Mouse (Mus musculus) Muller cell, postnatal 12 days (primary cell): ENCODE data around the gene Rtn4r.

Source experiments
- DNase-seq: peaks from one replicate; pipeline ENCODE4 v3.0.0-alpha.2; 2015; ENCODE audit errors: inconsistent ontology term

Rtn4r gene

DNA sequence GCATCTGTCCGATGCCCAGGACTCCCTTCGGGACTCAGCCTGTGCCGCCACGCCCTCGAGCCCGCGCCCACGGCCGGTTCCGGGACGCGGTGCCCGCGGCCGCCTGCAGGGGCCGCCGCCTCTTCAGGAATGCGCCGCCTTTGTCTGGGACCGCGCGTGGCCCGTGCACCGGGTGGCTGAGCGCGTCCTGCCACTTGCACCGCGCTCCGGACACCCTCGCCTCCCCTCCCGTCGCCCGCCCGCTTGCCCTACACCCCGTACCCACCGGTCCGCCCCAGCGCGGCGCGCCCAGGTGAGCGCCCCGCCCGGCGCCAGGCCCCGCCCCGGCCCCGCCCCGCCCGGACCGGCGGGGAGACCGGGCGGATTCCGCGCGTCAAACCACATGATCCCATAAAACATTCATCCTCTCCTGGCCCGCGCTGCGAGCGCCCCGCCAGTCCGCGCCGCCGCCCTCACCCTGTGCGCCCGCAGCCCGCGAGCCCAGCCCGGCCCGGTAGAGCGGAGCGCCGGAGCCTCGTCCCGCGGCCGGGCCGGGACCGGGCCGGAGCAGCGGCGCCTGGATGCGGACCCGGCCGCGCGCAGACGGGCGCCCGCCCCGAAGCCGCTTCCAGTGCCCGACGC lies at the start of gene Rtn4r:
Rtn4r (plus strand) TSS at position 402 of the 621 bp plus-strand sequence.
- peak; percentile 77 for DNase-seq

DNA sequence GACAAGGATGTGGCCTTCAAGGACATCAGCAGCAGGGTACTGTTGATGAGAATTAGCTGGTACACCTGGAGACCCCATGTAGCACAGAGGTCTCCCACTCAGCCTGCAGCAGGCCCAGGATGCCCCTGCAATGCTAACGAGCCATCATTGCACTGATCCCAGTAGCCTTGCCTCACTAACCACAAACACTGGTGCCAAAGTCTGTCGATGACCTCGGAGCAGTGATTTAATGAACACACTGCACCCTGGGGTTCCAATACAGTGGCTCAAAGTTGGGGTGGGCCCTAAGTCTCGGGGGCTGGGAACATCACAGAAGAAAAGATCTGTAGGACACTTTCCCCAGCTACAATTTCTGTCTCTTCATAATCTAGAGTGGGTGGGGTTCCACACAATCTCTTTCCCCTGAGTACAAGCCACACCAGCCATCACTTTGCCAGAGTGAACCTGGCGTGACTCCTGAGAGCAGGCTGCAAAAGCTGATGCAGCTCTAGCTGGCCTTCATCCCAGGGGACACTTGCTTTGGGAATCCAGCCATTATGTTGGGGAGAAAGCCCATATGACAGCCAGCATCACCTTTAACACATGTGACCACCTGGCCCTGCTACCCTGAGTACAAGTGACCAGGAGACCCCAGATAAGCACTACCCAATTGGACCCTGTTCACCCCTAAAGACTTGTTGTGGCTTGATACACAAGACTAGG lies 49.0 kb upstream of the Rtn4r start:
- DNase-seq = peak; percentile 30

DNA sequence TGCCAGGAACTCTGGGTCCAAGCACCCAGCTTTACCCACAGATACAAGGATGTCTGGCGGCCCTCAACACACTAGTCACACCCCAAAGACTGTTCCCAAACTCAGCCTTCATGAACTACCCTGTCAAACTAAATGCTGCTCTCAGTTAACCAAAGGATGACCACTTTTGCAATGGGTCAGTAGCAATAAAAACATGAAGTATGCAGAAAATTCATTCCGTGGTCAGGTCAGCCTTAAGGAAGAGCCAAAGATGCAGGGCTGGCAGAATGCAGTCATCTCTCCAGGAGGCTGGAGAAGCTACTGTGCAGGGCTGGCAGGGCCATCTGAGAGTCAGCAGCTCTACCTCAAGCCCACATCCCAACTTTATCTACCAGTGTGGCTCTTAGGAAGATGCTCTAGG lies 48.1 kb upstream of the Rtn4r start:
- DNase-seq = peak; percentile 85

DNA sequence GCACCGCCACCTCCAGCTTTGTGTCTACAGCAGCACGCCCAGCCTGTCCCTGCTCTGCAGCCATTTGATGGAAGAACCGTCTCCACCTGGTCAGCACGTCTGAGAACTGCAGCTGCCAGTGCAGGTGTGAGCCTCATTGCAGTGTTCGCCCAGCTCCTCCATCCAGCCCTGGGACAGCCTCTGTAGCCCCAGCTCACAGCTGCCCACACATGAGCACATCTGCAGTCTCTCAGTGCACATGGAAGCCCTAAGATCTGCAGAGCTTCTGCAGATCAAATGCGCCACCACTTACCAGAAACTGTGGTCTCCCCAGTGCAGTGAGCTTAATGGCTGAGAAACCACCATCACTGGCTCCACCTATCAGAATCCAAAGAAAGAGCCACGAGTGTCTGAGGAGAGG lies 47.3 kb upstream of the Rtn4r start:
- no peak for DNase-seq

DNA sequence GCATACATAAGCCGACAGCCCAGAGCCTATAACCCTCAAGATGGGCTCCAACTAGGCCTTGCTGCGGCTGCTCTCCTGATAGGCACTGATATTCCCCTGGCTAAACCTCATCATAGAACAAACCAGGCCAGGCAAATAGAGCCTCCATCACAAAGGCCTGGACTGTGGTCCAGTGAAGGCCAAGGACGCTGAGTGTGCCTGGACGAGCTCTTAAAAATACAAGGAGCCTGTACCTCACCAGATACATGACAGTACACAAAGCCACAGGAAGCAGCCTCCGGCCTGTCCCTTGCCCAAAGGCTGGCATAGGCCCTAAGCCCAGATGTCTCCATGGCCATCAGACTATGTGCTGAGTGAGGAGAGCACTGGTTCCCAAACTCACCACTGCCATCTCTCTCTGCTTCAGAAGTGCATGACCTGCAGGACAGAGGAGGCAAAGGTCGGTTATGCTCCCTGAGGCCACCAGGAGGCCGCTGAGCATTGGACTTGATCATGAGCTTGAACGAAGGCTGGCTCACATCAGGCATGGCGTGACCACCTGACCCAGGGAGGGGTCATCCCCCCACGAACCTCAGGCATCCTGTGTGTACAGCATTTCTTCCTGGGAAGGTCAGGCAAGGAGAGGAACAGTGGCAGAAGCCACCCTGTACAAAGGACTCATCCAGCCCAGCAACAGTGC lies 46.2 kb upstream of the Rtn4r start:
- no peak for DNase-seq

DNA sequence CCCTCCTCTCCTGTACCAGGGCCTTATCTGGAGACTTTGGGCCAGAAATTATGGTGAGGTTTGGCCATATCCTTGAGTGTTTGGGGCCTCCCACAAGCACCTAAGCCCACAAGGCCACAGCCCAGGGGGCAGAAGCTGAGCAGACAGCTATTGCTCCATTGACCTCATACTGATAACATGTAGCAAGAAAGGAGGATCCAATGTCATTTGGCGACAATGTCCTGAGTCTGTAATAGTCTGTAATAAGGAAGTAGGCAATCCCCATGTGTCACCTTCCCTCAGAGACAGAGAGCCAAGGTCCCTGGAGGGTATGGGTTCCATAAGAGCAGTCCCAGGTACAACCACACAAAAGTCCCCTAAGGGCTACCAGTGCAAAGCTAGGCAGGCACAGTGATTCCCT lies 45.2 kb upstream of the Rtn4r start:
- DNase-seq = no peak

DNA sequence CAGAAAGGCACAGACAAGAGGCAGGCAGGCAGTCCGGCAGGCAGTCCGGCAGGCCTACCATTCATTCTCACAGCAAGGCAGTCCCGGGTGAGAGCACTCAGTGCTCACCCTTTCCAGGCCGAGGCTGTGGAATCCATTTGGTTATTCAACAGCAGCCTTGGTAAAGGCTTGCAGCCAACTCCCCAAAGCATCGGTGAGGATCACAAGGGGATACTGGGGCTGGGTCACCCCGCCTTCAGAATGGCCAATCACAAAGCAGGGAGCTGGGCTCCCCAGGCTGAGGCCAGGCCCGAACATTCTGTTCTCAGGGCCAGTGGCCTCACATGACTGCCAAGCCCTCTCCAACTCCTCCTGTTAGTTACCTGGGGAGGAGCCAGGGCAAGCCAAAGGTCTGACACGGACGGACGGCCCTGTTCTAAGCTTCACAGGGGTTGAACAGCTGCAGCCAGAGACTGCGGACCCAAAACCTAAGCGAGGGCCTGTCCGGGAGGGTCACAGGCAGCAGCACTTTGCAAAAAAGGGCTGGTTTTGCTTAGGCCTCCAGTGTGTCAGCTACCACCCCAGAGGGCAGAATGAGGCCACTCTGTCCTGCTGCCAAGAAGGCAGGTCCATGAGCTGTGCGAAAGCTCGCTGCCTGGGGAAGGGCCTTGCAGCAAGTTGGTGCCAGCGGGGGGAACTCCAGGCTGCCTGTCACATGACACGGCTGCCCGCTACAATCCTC lies 44.1 kb upstream of the Rtn4r start:
- peak; percentile 76 for DNase-seq

DNA sequence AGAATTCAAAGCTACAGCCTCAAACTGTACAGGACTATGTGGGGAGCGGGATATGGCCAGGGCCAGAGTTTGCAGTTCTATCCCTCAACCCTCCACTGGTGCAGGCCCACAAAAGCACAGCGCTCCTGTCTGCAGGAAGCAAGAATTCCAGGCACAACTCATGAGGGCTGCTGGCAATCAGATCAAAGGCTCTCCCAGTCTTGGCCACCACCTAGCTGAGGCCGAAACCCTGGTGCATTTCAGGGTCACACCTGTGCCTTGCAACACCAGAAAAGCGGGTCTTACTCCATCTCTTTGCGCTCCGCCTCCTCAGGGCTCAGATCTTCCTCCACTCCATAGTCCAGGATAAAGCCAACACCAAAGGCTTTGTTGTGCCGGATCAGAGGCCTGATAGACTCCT lies 43.2 kb upstream of the Rtn4r start:
- DNase-seq = no peak

DNA sequence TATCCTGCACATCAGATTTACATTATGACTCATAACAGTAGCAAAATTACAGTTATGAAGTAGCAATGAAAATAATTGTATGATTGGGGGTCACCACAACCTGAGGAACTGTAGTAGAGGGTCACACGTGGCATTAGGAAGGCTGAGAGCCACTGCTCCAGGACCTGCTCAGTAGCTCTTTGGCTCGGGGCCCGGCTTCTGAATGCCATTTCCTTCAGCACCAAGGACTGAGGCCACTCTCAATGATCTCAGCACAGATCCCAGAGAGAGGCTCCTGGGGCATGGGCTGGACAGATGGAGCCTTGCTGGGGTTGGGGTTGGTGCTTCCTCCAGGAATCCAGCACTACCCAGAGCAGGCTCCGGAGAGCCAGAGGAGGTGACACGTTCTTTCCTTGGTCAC lies 40.3 kb upstream of the Rtn4r start:
- DNase-seq = peak; percentile 22

DNA sequence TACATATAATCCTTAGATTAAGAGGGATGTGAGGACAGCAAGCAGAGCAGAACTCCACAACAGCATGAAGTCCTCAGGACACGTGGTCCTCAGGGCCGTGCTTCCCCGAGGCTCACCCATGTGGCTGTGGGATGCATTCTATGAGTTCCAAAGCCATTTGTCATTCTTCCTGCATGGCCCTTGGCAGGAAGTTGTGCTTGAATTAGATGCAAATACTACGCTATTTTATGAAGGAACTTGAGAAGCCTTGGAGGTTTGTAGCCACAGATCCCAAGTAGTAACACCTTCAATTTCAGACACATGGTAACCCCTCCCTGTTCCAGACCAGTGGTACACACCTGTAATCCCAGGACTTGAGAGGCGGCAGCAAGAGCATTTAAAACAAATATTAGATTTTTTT lies 31.1 kb upstream of the Rtn4r start:
- DNase-seq = peak; percentile 87

DNA sequence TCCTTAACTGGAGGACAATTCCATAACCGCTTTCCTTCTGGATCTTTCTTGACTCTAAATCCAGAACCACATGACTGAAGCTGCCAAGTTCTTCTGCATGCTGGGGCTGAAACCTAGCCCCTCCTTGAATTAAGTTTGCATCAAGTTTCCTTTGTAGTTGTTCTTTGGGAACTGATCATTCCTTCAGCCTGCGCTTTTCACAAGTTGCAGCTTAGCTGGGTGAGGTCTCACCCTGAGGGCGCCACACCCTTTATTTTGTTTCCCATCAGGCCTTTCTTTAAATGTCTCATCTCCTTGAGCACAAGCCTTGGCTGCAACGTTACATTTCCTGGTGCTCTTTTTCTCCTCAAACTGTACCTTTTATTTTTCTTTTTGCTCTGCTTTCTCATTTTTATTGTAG lies 24.6 kb upstream of the Rtn4r start:
- no peak for DNase-seq

DNA sequence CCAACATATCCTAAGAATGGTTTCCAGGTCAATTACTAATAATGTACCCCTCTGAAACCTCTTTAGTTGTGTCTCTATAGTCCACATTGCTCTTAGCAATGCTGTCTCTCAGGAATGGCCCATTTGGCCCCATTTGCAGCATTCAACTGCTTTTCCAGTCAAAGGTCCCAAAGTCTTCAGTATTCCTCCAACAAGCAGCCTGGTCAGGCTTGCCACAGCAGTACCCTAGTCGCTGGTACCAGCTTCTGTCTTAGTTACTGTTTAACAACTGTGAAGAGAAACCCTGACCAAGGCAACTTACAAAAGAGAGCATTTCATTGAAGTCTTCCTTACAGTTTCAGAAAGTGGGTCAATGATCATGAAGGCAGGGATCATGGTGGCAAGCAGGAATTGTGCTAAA lies 24.1 kb upstream of the Rtn4r start:
- DNase-seq = no peak

DNA sequence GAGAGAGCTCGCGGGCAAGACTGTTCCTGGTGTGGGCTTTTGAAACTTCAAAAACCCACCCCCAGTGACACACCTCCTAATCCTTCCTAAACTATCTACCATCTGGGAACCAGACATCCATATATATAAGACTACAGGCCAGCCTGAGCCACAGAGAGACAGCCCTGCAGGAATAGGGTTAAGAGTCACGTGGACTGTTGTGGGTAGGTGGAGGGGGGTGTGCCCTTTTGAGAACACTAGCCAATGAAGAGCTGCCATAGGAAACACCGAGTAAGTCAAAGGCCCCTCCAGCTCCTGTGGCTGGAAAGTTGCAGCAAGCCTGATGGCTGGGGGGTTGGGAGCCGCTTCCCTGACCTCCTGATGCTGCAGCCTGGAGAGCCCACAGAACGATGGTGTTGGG lies 23.6 kb upstream of the Rtn4r start:
- no peak for DNase-seq

DNA sequence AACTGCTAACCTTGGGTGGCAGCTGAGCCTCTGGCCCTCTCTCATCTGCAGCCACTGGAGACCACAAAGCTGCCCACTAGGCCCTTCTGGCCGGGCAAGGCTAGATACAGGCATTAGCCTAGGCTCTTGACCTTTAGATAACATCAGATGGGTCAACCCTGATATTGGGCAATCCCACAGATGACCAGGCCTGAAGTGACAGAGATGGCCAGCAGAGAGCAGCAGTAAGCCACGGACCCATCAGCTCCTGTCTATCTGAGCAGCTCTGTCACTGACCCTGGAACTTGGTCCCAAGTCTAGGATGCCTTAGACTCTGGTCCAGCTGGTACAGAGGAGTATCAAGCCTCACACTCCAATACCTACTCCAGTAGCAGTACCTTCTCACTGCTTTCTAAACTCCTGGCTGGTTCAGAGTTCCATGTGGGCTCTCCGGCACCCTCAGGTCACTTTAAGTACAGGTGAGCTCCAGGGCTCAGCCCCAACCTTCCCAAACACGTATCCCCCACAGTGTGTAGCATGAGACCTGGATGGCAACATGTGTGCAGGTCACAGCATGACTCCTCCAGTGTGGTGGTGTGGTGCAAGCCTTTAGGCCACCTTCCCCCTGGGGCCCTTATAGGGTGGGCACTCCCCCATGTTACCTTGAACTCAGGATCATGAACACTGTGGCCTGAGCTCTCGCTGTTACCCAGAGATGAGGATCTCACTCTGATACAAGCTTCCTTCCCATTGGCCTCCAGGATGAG lies 19.0 kb upstream of the Rtn4r start:
- DNase-seq = peak; percentile 57

DNA sequence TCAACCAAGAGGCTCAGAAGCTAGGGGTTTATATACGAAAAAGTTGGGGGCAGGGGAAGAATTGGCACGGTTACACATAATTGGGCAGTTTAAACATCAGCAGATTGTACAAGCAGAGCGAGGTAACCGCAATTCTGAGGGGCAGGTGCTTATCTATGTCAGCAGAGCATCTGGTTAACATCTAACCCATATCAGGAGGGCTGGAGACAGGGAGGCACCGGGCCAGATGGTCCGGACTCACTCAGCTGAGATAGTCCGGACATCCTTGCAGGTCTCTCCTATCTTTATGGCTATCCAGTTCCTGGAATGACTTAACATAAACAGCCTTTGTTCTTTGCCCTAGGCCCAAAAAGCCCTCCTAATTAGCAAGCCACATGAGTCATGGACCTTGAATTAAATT lies 16.4 kb upstream of the Rtn4r start:
- no peak for DNase-seq

DNA sequence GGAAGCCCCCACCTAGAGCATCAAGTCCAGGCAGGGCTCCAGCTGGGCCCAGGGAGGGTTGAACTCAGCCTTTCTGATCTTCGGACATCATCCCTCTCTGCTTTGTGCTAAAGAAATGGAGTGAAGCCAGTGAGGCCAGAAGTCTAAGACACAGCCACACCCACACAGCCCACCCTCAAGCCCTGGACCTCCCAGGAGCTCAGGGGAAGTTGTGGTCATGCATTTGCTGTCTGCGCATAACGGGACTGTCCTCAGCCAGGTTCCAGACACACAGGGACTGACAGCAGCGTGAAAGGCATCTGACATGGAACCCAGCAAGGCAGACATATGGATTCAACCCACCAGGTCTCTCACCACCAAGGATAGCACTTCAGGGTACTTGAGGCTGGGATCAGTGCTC lies 11.0 kb upstream of the Rtn4r start:
- DNase-seq = no peak

DNA sequence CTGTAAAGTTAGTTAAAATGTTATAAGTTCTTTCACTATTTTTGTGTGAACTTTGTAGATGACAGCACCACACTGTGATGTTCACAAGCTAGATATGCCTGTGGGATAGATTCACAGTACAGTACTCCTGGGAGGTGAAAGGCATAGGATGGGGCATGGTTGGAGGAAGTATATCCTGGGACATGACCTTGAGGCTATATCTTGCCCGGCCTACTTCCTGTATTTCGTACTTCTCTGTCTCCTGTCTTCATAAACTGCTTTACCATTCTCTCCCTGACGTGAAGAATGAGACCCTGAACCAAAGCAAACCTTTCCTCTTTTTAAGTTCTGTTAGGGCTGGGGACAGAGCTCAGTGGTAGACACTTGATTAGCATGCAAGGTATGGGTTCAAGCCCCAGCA lies 9.2 kb upstream of the Rtn4r start:
- DNase-seq = no peak

DNA sequence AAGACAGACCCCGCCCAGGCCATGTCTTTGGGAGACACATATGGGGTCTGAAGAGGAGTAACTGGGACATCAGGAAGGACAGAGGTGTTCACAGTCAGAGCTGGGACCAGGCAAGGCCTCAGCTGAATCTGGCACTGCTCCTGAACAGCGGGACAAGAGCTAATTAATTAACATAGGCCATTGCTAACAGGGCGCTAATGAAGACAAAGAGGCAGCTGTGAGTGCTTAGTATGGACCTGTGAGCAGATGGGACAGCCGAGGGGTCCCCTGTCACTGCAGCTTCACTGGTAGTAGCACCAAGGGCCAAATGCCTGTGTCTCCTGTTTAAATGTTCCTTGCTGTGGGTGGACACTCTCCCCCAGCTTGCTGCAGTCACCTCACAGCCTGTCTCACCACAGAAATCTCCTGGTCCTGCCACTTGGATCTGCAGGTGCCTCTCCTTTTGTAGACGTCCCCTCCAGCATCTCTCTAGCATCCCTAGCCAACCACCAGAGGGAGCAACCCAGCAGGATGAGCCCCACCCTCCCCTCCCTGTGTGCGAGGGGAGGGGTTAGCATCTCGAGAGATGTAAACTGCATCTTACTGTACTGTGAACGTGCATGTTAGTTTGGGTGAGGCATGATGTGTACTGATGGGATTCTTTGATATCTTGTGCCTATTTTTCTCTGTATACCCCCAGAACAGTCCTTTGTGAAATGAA lies 8.3 kb upstream of the Rtn4r start:
- peak; percentile 63 for DNase-seq

DNA sequence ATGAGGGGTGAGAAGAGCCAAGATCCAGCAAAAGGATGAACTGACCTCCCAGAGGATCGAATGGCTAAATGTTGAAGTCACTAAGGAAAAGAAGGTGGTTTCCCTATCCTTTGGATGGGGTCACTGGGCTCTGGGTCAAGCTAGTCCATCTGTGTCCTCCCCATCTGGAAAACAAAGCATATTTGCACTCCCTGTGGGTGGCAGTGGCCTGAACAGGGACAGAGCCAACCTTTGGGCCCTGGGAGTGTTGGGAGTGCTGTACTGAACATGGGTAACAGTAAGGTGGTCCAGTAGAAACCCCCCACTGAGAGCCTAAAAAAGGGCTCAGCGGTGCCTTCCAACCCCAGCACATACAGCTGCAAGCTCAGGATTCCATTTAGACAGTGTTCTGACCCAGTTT lies 4.7 kb upstream of the Rtn4r start:
- DNase-seq = no peak

DNA sequence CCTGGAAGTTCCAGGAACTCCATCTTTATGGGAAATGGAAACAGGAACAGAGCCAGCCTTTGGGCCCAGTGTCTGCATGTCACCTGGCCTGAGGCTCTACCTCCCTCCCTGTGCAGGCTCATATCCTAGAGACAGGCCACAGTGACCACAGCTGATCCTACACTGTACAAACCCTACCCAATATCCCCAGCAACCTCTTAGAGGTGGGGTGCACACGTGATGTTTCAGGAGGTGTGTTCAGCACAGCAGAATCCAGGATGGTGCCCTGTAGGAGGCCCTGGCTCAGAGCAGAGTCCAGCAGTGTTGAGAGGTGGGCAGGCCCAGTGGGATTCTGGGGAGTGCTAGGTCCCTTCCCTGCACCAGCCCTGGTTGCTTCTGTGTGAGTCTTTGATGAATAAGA lies 4.0 kb upstream of the Rtn4r start:
- DNase-seq = no peak

DNA sequence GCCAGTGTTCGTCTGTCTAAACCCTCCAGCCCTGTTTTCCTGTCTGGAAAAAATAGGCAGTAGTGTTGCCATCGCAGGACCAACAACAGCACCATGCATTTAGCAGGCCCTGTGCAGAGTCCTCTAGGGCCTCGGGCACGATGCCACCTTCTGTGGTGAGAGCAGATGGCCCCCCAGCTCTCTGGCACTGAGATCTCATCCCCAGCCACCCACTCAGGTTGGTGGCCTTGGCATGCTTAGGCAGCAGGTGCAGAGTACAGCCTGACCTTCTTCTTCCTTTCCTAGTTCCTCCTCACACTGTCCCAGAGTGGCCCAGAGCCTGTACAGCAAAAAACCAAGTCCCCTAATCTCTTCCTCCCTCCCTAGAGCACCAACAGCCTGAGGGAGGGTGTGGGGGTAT lies 3.4 kb upstream of the Rtn4r start:
- no peak for DNase-seq
